Mouse (Mus musculus) stomach, embryonic 16.5 days (tissue): ENCODE data around the gene Serpina3i. TPM values are rescaled to one million over a fixed set of nuclear protein-coding genes. Genes with fewer than 3 reads are reported as not detected.

ENCODE experiments used
- ATAC-seq: fragments of 200-750 bp; cut with Nextera tagmentation; 2 replicates; pipeline ENCODE4 v1.8.0; 2017; ENCODE audit warnings: moderate number of reproducible peaks, moderate TSS enrichment; ENCODE audit not compliant: insufficient read depth, low FRiP score
- H3K27ac ChIP-seq: fragments of 300-500 bp; sonication (generic); 2 replicates; pipeline ENCODE4 v1.5.1; 2014; ENCODE audit warnings: low read length
- H3K27me3 ChIP-seq: fragments of 300-500 bp; sonication (generic); 2 replicates; pipeline ENCODE4 v1.6.1; 2014; ENCODE audit warnings: low read length, control low read depth, mixed read lengths; ENCODE audit not compliant: control insufficient read depth, insufficient read depth
- H3K36me3 ChIP-seq: fragments of 300-500 bp; sonication (generic); 2 replicates; pipeline ENCODE4 v1.6.1; 2014; ENCODE audit warnings: low read length; ENCODE audit not compliant: control insufficient read depth, insufficient read depth
- H3K4me1 ChIP-seq: fragments of 300-500 bp; sonication (generic); 2 replicates; pipeline ENCODE4 v1.6.1; 2014; ENCODE audit warnings: low read length, control low read depth, mixed read lengths; ENCODE audit not compliant: control insufficient read depth, insufficient read depth
- H3K4me2 ChIP-seq: fragments of 300-500 bp; sonication (generic); 2 replicates; pipeline ENCODE4 v1.6.1; 2014; ENCODE audit warnings: low read depth, low read length, mixed read lengths
- H3K4me3 ChIP-seq: fragments of 300-500 bp; sonication (generic); replicated peaks from 2 replicates; pipeline ENCODE4 v1.5.1; 2014; ENCODE audit warnings: mild to moderate bottlenecking, low read length
- H3K9ac ChIP-seq: fragments of 300-500 bp; sonication (generic); 2 replicates; pipeline ENCODE4 v1.6.1; 2014; ENCODE audit warnings: low read length
- H3K9me3 ChIP-seq: fragments of 300-500 bp; sonication (generic); replicated peaks from 2 replicates; pipeline ENCODE4 v1.6.1; 2016; ENCODE audit warnings: low read length, control low read depth; ENCODE audit not compliant: control insufficient read depth
- WGBS: fragments of 180-500 bp; shearing (Covaris S2); extraction: QIAGEN DNeasy Blood & Tissue Kit; methylation state at CpG from one replicate; pipeline ENCODE4 v1.1.7; 2014; 5-methylcytosine and 5-hydroxymethylcytosine counted together
- polyA plus RNA-seq: library from polyadenylated mRNA; unstranded; fragments of >200 nt; fragmentation: Nextera tagmentation; extraction: Ambion mirVana; gene quantifications from 2 replicates; pipeline ENCODE4 v1.2.1, GENCODE M21; 2015

The Serpina3i gene
- polyA plus RNA-seq, 1 experiment from 2014 or later: 0.13 TPM

- H3K9ac ChIP-seq: no peak overlapping the region
- no peaks in the 10 kb centered on the region for H3K4me1 ChIP-seq
- H3K4me2 ChIP-seq: no peak overlapping the region
- no peak overlapping the region for H3K4me3 ChIP-seq
- H3K9me3 ChIP-seq: no peaks in the 10 kb centered on the region
- no peak overlapping the region for H3K27ac ChIP-seq
- H3K27me3 ChIP-seq: no peaks in the 10 kb centered on the region
- no peak for ATAC-seq
- WGBS: 13% methylated on average over 3 of the region's 3 CpGs
- no peaks in the 10 kb centered on the region for H3K36me3 ChIP-seq
Measured at GRCm38 (mm10) chr12:104279056-104279435, 16.1 kb downstream of the Serpina3i start.

- no peak for ATAC-seq
- 87% methylated on average over 11 of the region's 11 CpGs for WGBS
Measured at GRCm38 (mm10) chr12:104283380-104283779, 20.5 kb downstream of the Serpina3i start.

GRCm38 (mm10) chr12:104288336-104288735 is 25.4 kb downstream of the Serpina3i start:
- Histone ChIP-seq H3K27me3 (no peaks in the 10 kb centered on the region), H3K27ac (no peak overlapping the region), H3K4me3 (no peak overlapping the region), H3K9me3 (no peaks in the 10 kb centered on the region), H3K36me3 (no peaks in the 10 kb centered on the region), H3K4me1 (no peaks in the 10 kb centered on the region), H3K9ac (no peak overlapping the region), H3K4me2 (no peak overlapping the region)
- no peak for ATAC-seq

More at GRCm38 (mm10) chr12:104283380-104283779, 20.5 kb downstream of the Serpina3i start:
- H3K4me3 ChIP-seq: no peak overlapping the region
- no peak overlapping the region for H3K4me2 ChIP-seq
- H3K27me3 ChIP-seq: no peaks in the 10 kb centered on the region
- no peaks in the 10 kb centered on the region for H3K9me3 ChIP-seq
- H3K27ac ChIP-seq: no peak overlapping the region
- H3K36me3 ChIP-seq: no peaks in the 10 kb centered on the region
- H3K9ac ChIP-seq: no peak overlapping the region
- no peaks in the 10 kb centered on the region for H3K4me1 ChIP-seq

GRCm38 (mm10) chr12:104289872-104290271 is 26.9 kb downstream of the Serpina3i start:
- Histone ChIP-seq H3K4me1 (no peaks in the 10 kb centered on the region), H3K27me3 (no peaks in the 10 kb centered on the region), H3K4me3 (no peak overlapping the region), H3K36me3 (no peaks in the 10 kb centered on the region), H3K27ac (no peak overlapping the region), H3K9ac (no peak overlapping the region), H3K9me3 (no peaks in the 10 kb centered on the region), H3K4me2 (no peak overlapping the region)
- WGBS: 36% methylated on average over 4 of the region's 4 CpGs
- no peak for ATAC-seq

- H3K4me3 ChIP-seq: no peak overlapping the region
- H3K9me3 ChIP-seq: no peaks in the 10 kb centered on the region
- no peaks in the 10 kb centered on the region for H3K4me1 ChIP-seq
- H3K4me2 ChIP-seq: no peak overlapping the region
- 81% methylated on average over 2 of the region's 2 CpGs for WGBS
- H3K27ac ChIP-seq: no peak overlapping the region
- H3K27me3 ChIP-seq: no peaks in the 10 kb centered on the region
- ATAC-seq: no peak
- H3K36me3 ChIP-seq: no peaks in the 10 kb centered on the region
- H3K9ac ChIP-seq: no peak overlapping the region
Measured at GRCm38 (mm10) chr12:104293963-104294362, 31.0 kb downstream of the Serpina3i start.

GRCm38 (mm10) chr12:104298049-104298448 is 35.1 kb downstream of the Serpina3i start:
- no peak overlapping the region for H3K4me3 ChIP-seq
- WGBS: 84% methylated on average over 2 of the region's 2 CpGs

GRCm38 (mm10) chr12:104305991-104306390 is 43.1 kb downstream of the Serpina3i start:
- Histone ChIP-seq H3K4me1 (no peaks in the 10 kb centered on the region), H3K4me2 (no peak overlapping the region), H3K4me3 (no peak overlapping the region), H3K36me3 (no peaks in the 10 kb centered on the region), H3K27ac (no peak overlapping the region), H3K9ac (no peak overlapping the region), H3K27me3 (no peaks in the 10 kb centered on the region), H3K9me3 (no peaks in the 10 kb centered on the region)
- ATAC-seq: no peak
- 60% methylated on average over 4 of the region's 4 CpGs for WGBS

More at GRCm38 (mm10) chr12:104298049-104298448, 35.1 kb downstream of the Serpina3i start:
- Histone ChIP-seq H3K4me2 (no peak overlapping the region), H3K9me3 (no peaks in the 10 kb centered on the region), H3K36me3 (no peaks in the 10 kb centered on the region), H3K4me1 (no peaks in the 10 kb centered on the region), H3K27me3 (no peaks in the 10 kb centered on the region), H3K9ac (no peak overlapping the region), H3K27ac (no peak overlapping the region)
- ATAC-seq: no peak

- Histone ChIP-seq H3K27me3 (no peaks in the 10 kb centered on the region), H3K27ac (no peak within 1 kb of the TSS), H3K4me1 (no peaks in the 10 kb centered on the region), H3K4me2 (no peak within 1 kb of the TSS), H3K9ac (no peak within 1 kb of the TSS), H3K4me3 (no peak within 1 kb of the TSS), H3K36me3 (no peaks in the 10 kb centered on the region), H3K9me3 (no peaks in the 10 kb centered on the region)
- no peak for ATAC-seq
- WGBS: 81% methylated on average over 1 of the region's 1 CpGs
Measured at GRCm38 (mm10) chr12:104314253-104314652, 51.3 kb downstream of the Serpina3i start, which contains the start of gene Serpina3j. TSS of gene Serpina3j (plus strand) at chr12:104314553.
